Comparison of ENCODE assay signal across 8 mouse cellular contexts in the genomic region with DNA sequence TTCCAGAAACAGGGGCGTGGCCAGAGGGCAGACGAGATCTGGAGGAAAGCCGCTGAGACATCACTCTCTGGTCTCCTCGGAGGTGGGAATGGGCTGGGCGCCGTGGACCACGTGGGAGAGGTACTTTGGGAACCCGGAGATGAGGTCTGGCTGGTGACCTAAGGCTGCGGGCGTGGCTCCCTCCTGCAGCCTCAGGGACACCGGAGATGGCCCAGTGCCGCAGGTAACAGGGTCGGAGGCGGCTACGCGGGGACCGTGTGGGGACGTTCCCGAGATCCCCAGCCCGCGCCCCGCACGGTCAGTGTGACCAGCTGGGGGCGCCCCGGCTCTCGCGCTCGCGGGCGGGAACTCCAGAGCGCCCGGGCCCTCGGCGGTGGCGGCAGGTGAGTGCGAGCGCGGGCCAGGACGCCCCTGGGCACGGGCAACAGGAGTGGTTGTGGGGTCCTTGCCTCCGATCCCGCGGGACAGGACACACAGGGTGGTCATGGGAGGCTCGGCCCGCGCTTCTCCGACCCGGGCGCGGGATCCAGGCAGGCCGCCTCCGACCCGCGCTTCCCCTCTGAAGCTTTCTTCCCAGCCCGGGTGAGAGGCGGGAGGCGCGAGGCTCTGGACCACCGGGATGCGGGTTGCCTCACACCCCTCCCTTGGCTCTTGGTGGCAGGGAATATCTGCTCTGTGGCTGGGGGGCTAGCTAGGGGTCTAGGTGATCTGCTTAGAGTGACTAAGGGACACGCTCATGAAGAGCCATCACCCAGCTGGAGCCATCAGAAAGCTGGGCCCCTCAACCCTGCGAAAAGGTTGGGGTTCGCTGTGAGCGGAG. TPM values are rescaled to one million over a fixed set of nuclear protein-coding genes. Genes with fewer than 3 reads are reported as not detected.
DNase-seq lines count a peak whose midpoint lies in the region; ATAC-seq and TF ChIP-seq lines count a peak whose summit lies in the region.

A gene (plus strand): TSS at position 173 of the 820 bp plus-strand sequence.

- TF ChIP-seq CTCF in gastrocnemius, adult 2 months (IDR thresholded peaks at IDR 0.05) = peak; percentile 83
- peak; percentile 40 for TF ChIP-seq CTCF in lung, embryonic 14.5 days (IDR thresholded peaks at IDR 0.05; ENCODE audit: low read depth)

- peak within 1 kb of the TSS; percentile 81 for H3K27ac ChIP-seq in gastrocnemius, adult 2 months
- no peak within 1 kb of the TSS for H3K27ac ChIP-seq in lung, embryonic 14.5 days (ENCODE audit: low read depth)
- no peak within 1 kb of the TSS for H3K27ac ChIP-seq in neural tube, embryonic 13.5 days (replicated peaks)

- H3K9me3 ChIP-seq in lung, embryonic 14.5 days (ENCODE audit: low read depth, low read length) = no peaks in the 10 kb centered on the region
- H3K9me3 ChIP-seq in neural tube, embryonic 13.5 days = no peaks in the 10 kb centered on the region

- peaks cover 12% of the 10 kb centered on the region; the same call in 1 of the 2 replicates for H3K4me1 ChIP-seq in lung, embryonic 14.5 days (ENCODE audit: insufficient read depth)
- H3K4me1 ChIP-seq in neural tube, embryonic 13.5 days (replicated peaks) = peaks cover 10% of the 10 kb centered on the region

- peak within 1 kb of the TSS; percentile 79 for H3K4me3 ChIP-seq in gastrocnemius, adult 2 months
- H3K4me3 ChIP-seq in lung, embryonic 14.5 days (ENCODE audit: low read depth, low read length) = peak within 1 kb of the TSS; percentile 46
- peak within 1 kb of the TSS; percentile 45 for H3K4me3 ChIP-seq in neural tube, embryonic 13.5 days

- H3K27me3 ChIP-seq in lung, embryonic 14.5 days (ENCODE audit: insufficient read depth, low read length) = peaks cover 9% of the 10 kb centered on the region; the same call in 1 of the 2 replicates
- H3K27me3 ChIP-seq in neural tube, embryonic 13.5 days = peaks cover 34% of the 10 kb centered on the region

- intact Hi-C loops in gastrocnemius, adult 2 months (cut with DNase I) = loop anchor here (5.0 kb wide), 1 partner anchor 40 kb away; no protein-coding TSS in a partner anchor

- H3K9ac ChIP-seq in lung, embryonic 14.5 days = peak within 1 kb of the TSS; percentile 65
- H3K9ac ChIP-seq in neural tube, embryonic 13.5 days = peak within 1 kb of the TSS; percentile 71

- ATAC-seq in lung, embryonic 14.5 days (ENCODE audit: insufficient read depth) = peak; percentile 57
- ATAC-seq in neural tube, embryonic 13.5 days (ENCODE audit: low read depth) = peak; percentile 77

- 3% methylated on average over 61 of the region's 64 CpGs for WGBS in lung, embryonic 14.5 days
- 4% methylated on average over 62 of the region's 64 CpGs for WGBS in neural tube, embryonic 13.5 days

- H3K36me3 ChIP-seq in lung, embryonic 14.5 days (ENCODE audit: insufficient read depth) = no peaks in the 10 kb centered on the region
- no peaks in the 10 kb centered on the region for H3K36me3 ChIP-seq in neural tube, embryonic 13.5 days

- peak within 1 kb of the TSS; percentile 92 for H3K4me2 ChIP-seq in lung, embryonic 14.5 days
- peak within 1 kb of the TSS; percentile 90 for H3K4me2 ChIP-seq in neural tube, embryonic 13.5 days

- DNase-seq in right cerebral cortex, adult 18-20 months = peak; percentile 18
- DNase-seq in right cerebral cortex, postnatal 25 days = no peak
- peak; percentile 53 for DNase-seq in cerebellum, adult 9-11 months
- DNase-seq in gastrocnemius, adult 2 months = peak; percentile 83
- peak; percentile 74 for DNase-seq in induced T-regulatory cell, adult 2 months (ENCODE audit: low read depth)
- DNase-seq in lung, embryonic 14.5 days = peak; percentile 75
- peak; percentile 80 for DNase-seq in thymus, postnatal 25 days

RNA-seq across cellular contexts. Expression of the gene that starts here (rescaled TPM):
- 1 to 10 TPM; 3.4 to 6.6 TPM for total RNA-seq in gastrocnemius, adult 2 months (2021)
- polyA plus RNA-seq in lung, embryonic 14.5 days (2014; fragmentation: Nextera tagmentation; extraction: Ambion mirVana) = 11.3 and 12.4 TPM in 2 replicates
- polyA plus RNA-seq in neural tube, embryonic 13.5 days (2015; fragmentation: Nextera tagmentation; extraction: Ambion mirVana) = 2.5 and 3.2 TPM in 2 replicates
